Mouse (Mus musculus) testis, adult 2 months (tissue): ENCODE results near the gene Gm5447.

ENCODE experiments used
- CTCF ChIP-seq: fragments of 200-500 bp; IDR thresholded peaks from 2 replicates; pipeline ENCODE4 v1.5.1; 2012; ENCODE audit warnings: low read depth, mild to moderate bottlenecking, inconsistent platforms, low read length, moderate library complexity; ENCODE audit not compliant: control insufficient read depth, insufficient read depth, insufficient replicate concordance
- POLR2A ChIP-seq: fragments of 200-500 bp; IDR thresholded peaks from 2 replicates; pipeline ENCODE4 v1.6.1; 2012; ENCODE audit warnings: low read depth, mild to moderate bottlenecking, inconsistent platforms, low read length, moderate library complexity; ENCODE audit not compliant: control insufficient read depth

DNA sequence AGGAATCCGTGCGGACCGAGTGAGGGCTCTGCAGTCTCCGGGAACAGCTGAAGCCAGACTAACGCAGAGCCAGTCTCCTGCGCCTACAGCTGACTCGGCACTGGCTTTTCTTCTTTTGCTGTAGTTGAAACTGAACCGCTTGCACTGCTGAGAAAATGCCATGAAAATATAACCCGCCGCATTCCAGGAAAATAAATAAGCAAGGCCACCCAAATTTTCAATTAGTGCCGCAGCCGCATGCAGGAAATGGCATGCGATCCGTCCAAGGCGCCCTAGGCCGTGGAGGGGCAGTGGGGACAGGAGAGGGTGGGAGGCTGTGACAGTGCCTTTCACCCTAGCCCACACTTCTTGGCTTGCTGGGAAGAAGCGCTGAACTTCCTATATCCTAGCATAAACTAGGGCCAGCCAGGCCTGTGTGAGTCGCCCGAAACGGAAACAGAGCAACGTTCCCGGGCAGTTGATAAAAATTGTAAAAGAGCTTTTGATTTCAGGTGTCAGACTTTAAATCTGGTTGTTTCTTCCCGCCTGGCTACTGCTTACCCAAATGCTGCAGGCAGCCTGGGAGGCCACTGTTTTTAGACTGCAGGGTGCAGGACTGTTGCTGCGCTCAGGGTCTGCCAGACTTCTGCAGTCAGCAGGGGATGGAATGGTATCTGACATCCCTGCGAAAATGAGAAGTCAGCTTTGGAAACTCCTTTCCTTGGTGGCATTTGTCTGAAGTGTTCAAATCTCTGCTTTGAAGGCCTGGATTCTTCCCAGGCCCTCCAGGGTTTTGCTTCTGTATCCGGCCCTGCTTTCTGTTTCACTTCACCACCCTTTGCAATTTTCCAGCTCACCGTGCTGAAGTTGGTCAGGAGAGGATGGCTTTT is 11.8 kb downstream of the Gm5447 start:
- TF ChIP-seq POLR2A (no peak), CTCF (no peak)
